16 mouse cellular contexts compared by ENCODE assay signal in genomic region chr13:112695526-112696240, GRCm38 (mm10). TPM values are rescaled to one million over a fixed set of nuclear protein-coding genes. Genes with fewer than 3 reads are reported as not detected.
A peak's percentile ranks its signal among the peaks of the same experiment; 100 is the strongest.
DNase-seq lines count a peak whose midpoint lies in the region; ATAC-seq and TF ChIP-seq lines count a peak whose summit lies in the region.
"Had no signal": no experiment of that assay in that cellular context is flagged by ENCODE, and none has a peak within 500 bp of the region (broad histone marks: within the 10 kb centered on the region; RNA-seq: fewer than 3 reads in every experiment).

No protein-coding gene starts in this region.

- H3K9me3 ChIP-seq in midbrain, embryonic 11.5 days (ENCODE audit: control insufficient read depth, low read length), result no peaks in the 10 kb centered on the region
- no peaks in the 10 kb centered on the region for H3K9me3 ChIP-seq in midbrain, embryonic 13.5 days
- no peaks in the 10 kb centered on the region for H3K9me3 ChIP-seq in MEL (replicated peaks; ENCODE audit: insufficient read depth, low read length)
- H3K9me3 ChIP-seq: heart, embryonic 15.5 days; intestine, embryonic 15.5 days had no signal

- WGBS in midbrain, embryonic 11.5 days, result 93% methylated on average over 8 of the region's 8 CpGs
- WGBS in midbrain, embryonic 13.5 days, result 96% methylated on average over 8 of the region's 8 CpGs
- 97% methylated on average over 8 of the region's 8 CpGs for WGBS in macrophage (ENCODE audit: missing documents)

- no peak for TF ChIP-seq RAD21 in MEL (IDR thresholded peaks at IDR 0.05; ENCODE audit: low read depth, low read length)

- no peak overlapping the region for H3K4me2 ChIP-seq in midbrain, embryonic 11.5 days
- no peak overlapping the region for H3K4me2 ChIP-seq in midbrain, embryonic 13.5 days (replicated peaks)
- H3K4me2 ChIP-seq: heart, embryonic 15.5 days; intestine, embryonic 15.5 days; lung, embryonic 14.5 days had no signal

- H3K79me2 ChIP-seq in MEL (ENCODE audit: control insufficient read depth, insufficient read depth, low read length, poor library complexity), result no peaks in the 10 kb centered on the region
- no peaks in the 10 kb centered on the region for H3K79me2 ChIP-seq in macrophage (ENCODE audit: inconsistent target)

- TF ChIP-seq CTCF in MEL (IDR thresholded peaks at IDR 0.05 in 2 of 3, conservative IDR thresholded peaks at IDR 0.05 in 1 of 3; ENCODE audit: control insufficient read depth in 1 of 3, insufficient read depth in 1 of 3, low read depth in 2 of 3, low read length in 3 of 3, poor library complexity in 1 of 3, severe bottlenecking in 1 of 3), result no peak

- TF ChIP-seq EP300 in MEL (IDR thresholded peaks at IDR 0.05; ENCODE audit: low read depth in 1 of 2, low read length in 2 of 2), result no peak

- no peak overlapping the region for H3K9ac ChIP-seq in midbrain, embryonic 11.5 days (ENCODE audit: low read length)
- H3K9ac ChIP-seq in midbrain, embryonic 13.5 days (replicated peaks), result no peak overlapping the region
- H3K9ac ChIP-seq in MEL (ENCODE audit: control insufficient read depth, low read depth, low read length, poor library complexity, severe bottlenecking), result no peak overlapping the region
- H3K9ac ChIP-seq: heart, embryonic 15.5 days; intestine, embryonic 15.5 days; lung, embryonic 14.5 days had no signal

- DNase-seq in midbrain, embryonic 11.5 days (ENCODE audit: low spot score, missing footprints), result peak; percentile 64
- DNase-seq in MEL (ENCODE audit: low read depth, low spot score), result peak; percentile 19
- DNase-seq in splenic B cell, adult 2 months (ENCODE audit: low read depth, low spot score), result peak; percentile 52
- no peak for DNase-seq in heart, adult 18-20 months
- DNase-seq in cerebellum, postnatal 25 days, result no peak
- DNase-seq: adrenal gland, adult 8-10 months; lung, embryonic 14.5 days; right cerebral cortex, adult 18-20 months; spleen, adult 18-20 months had no signal

- no peak for ATAC-seq in midbrain, embryonic 11.5 days (ENCODE audit: low FRiP score)
- no peak for ATAC-seq in midbrain, embryonic 13.5 days
- ATAC-seq: intestine, embryonic 15.5 days had no signal

- no peaks in the 10 kb centered on the region for H3K27me3 ChIP-seq in midbrain, embryonic 11.5 days (ENCODE audit: control insufficient read depth, insufficient read depth, low read length)
- H3K27me3 ChIP-seq in midbrain, embryonic 13.5 days, result no peaks in the 10 kb centered on the region
- no peaks in the 10 kb centered on the region for H3K27me3 ChIP-seq in MEL (ENCODE audit: control insufficient read depth in 1 of 2, insufficient read depth in 2 of 2, low read length in 2 of 2)
- H3K27me3 ChIP-seq in splenic B cell, adult 2 months (ENCODE audit: control insufficient read depth, insufficient read depth, low read length, poor library complexity, severe bottlenecking), result no peaks in the 10 kb centered on the region
- H3K27me3 ChIP-seq: heart, embryonic 15.5 days; intestine, embryonic 15.5 days had no signal

- no peak overlapping the region for H3K4me3 ChIP-seq in midbrain, embryonic 11.5 days (ENCODE audit: low read depth, low read length)
- no peak overlapping the region for H3K4me3 ChIP-seq in midbrain, embryonic 13.5 days (replicated peaks)
- H3K4me3 ChIP-seq in MEL (ENCODE audit: control insufficient read depth in 1 of 2, insufficient read depth in 1 of 2, low read depth in 2 of 2, low read length in 2 of 2), result no peak overlapping the region
- H3K4me3 ChIP-seq in macrophage (ENCODE audit: inconsistent target), result no peak overlapping the region
- H3K4me3 ChIP-seq: heart, embryonic 15.5 days; intestine, embryonic 15.5 days had no signal

- no peak overlapping the region for H3K27ac ChIP-seq in midbrain, embryonic 11.5 days (ENCODE audit: low read depth, low read length)
- H3K27ac ChIP-seq in midbrain, embryonic 13.5 days, result no peak overlapping the region
- H3K27ac ChIP-seq in MEL (ENCODE audit: control insufficient read depth, low read depth, low read length) (no peak overlapping the region), macrophage (peak overlapping the region; percentile 32)
- H3K27ac ChIP-seq: heart, embryonic 15.5 days; intestine, embryonic 15.5 days; kidney, postnatal 0 days had no signal

- no peak for TF ChIP-seq POLR2A in MEL (IDR thresholded peaks at IDR 0.05; ENCODE audit: control insufficient read depth in 1 of 2, insufficient read depth in 1 of 2, low read depth in 1 of 2, low read length in 2 of 2, poor library complexity in 1 of 2)

- H3K4me1 ChIP-seq in midbrain, embryonic 11.5 days (ENCODE audit: control insufficient read depth, insufficient read depth, low read length), result no peaks in the 10 kb centered on the region
- no peaks in the 10 kb centered on the region for H3K4me1 ChIP-seq in midbrain, embryonic 13.5 days (replicated peaks)
- peaks cover 0 to 4% of the 10 kb centered on the region in 2 experiments; a peak in 1 of 4 replicates for H3K4me1 ChIP-seq in MEL (ENCODE audit: control insufficient read depth in 1 of 2, insufficient read depth in 2 of 2, low read length in 2 of 2)
- H3K4me1 ChIP-seq: intestine, embryonic 15.5 days had no signal

- H3K36me3 ChIP-seq in midbrain, embryonic 11.5 days (ENCODE audit: control insufficient read depth, insufficient read depth, low read length), result peaks cover 2% of the 10 kb centered on the region; the same call in 1 of the 2 replicates
- H3K36me3 ChIP-seq in midbrain, embryonic 13.5 days, result peaks cover 37% of the 10 kb centered on the region
- peaks cover 4 to 9% of the 10 kb centered on the region in 2 experiments for H3K36me3 ChIP-seq in MEL (ENCODE audit: control insufficient read depth in 1 of 2, insufficient read depth in 2 of 2, low read length in 2 of 2)
- H3K36me3 ChIP-seq in macrophage (ENCODE audit: inconsistent target), result peaks cover 44% of the 10 kb centered on the region
- H3K36me3 ChIP-seq in splenic B cell, adult 2 months (ENCODE audit: control insufficient read depth, insufficient read depth, low read length, poor library complexity, severe bottlenecking), result peaks cover 13% of the 10 kb centered on the region; the same call in 1 of the 2 replicates

TF ChIP-seq in MEL, 35 proteins besides CTCF, POLR2A, EP300 and RAD21:
- TF ChIP-seq HCFC1 (IDR thresholded peaks at IDR 0.05; ENCODE audit: low read depth, low read length) (peak; percentile 23; the same call in 1 of the 2 replicates), ZKSCAN1 (IDR thresholded peaks at IDR 0.05; ENCODE audit: low read depth, low read length) (no peak), ELF1 (IDR thresholded peaks at IDR 0.05; ENCODE audit: low read depth, low read length) (peak; percentile 53; the same call in 1 of the 2 replicates)

RNA-seq across cellular contexts. Expression of gene Slc38a9, which starts 35.1 kb away (rescaled TPM):
- 19.8 and 20.2 TPM in 2 replicates for polyA plus RNA-seq in midbrain, embryonic 11.5 days (2014; fragmentation: Nextera tagmentation; extraction: Ambion mirVana)
- polyA plus RNA-seq in midbrain, embryonic 13.5 days (2015; fragmentation: Nextera tagmentation; extraction: Ambion mirVana), result 31.4 and 31.6 TPM in 2 replicates
- 11.9 and 14.1 TPM in 2 replicates for total RNA-seq in MEL (2012; rRNA removed)
- 10 to 100 TPM in 1 of 2 experiments, not detected in 1; 10.8 TPM for polyA plus RNA-seq in MEL (2012; ENCODE audit: insufficient read depth in 1 of 2, insufficient read length in 2 of 2, low read depth in 1 of 2, low replicate concordance in 2 of 2, missing spikeins in 1 of 2)
- 100 to 1,000 TPM in 18 of 26 experiments, 10 to 100 TPM in 8; 39.0 to 255 (median 165) TPM for total RNA-seq in macrophage (2018; cell fraction: chromatin; rRNA removed)
- 10 to 100 TPM in 25 of 26 experiments, 1 to 10 TPM in 1; 9.9 to 27.0 (median 16.5) TPM for total RNA-seq in macrophage (2018; cell fraction: cytosol; rRNA removed)
- total RNA-seq in macrophage (2018; cell fraction: nucleus; rRNA removed), result 100 to 1,000 TPM in 17 of 26 experiments, 10 to 100 TPM in 9; 56.2 to 248 (median 123) TPM
- polyA plus RNA-seq in macrophage (2018), result 7.7 to 23.0 TPM (median 15.2 TPM) in 3 replicates
- total RNA-seq in heart, adult 18-20 months (2021), result 1 to 10 TPM; 9.2 to 9.3 TPM

RNA-seq across cellular contexts. Expression of gene Ddx4, which starts 43.4 kb away (rescaled TPM):
- polyA plus RNA-seq in midbrain, embryonic 11.5 days (2014; fragmentation: Nextera tagmentation; extraction: Ambion mirVana), result 0.79 and 1.1 TPM in 2 replicates
- polyA plus RNA-seq in midbrain, embryonic 13.5 days (2015; fragmentation: Nextera tagmentation; extraction: Ambion mirVana), result 0.87 and 0.94 TPM in 2 replicates
- total RNA-seq in MEL (2012; rRNA removed), result 0.95 and 1.3 TPM in 2 replicates
- under 1 TPM in 1 of 2 experiments, not detected in 1; 0.31 TPM for polyA plus RNA-seq in MEL (2012; ENCODE audit: insufficient read depth in 1 of 2, insufficient read length in 2 of 2, low read depth in 1 of 2, low replicate concordance in 2 of 2, missing spikeins in 1 of 2)
- 1 to 10 TPM in 22 of 26 experiments, under 1 TPM in 4; 0.25 to 3.8 (median 1.7) TPM for total RNA-seq in macrophage (2018; cell fraction: chromatin; rRNA removed)
- total RNA-seq in macrophage (2018; cell fraction: cytosol; rRNA removed), result 1 to 10 TPM in 11 of 26 experiments, under 1 TPM in 15; 0.14 to 3.3 (median 0.50) TPM
- 1 to 10 TPM in 18 of 26 experiments, under 1 TPM in 8; 0.64 to 3.8 (median 1.2) TPM for total RNA-seq in macrophage (2018; cell fraction: nucleus; rRNA removed)
- 0.11 to 0.95 TPM (median 0.28 TPM) in 3 replicates for polyA plus RNA-seq in macrophage (2018)
- total RNA-seq in heart, adult 18-20 months (2021), result under 1 TPM in 1 of 2 experiments, not detected in 1; 0.07 TPM
- total RNA-seq: gastrocnemius, postnatal 4 days; liver, adult 2 months had no signal
- polyA plus RNA-seq: liver, adult 2 months had no signal

Comparison
In these comparisons a context has a peak if more than half of its experiments do, and no peak if none do; other contexts are left out.
1. DNase-seq: peak in midbrain, embryonic 11.5 days (single experiment), MEL (single experiment) and splenic B cell, adult 2 months (single experiment); none in heart, adult 18-20 months (0 of 2) and cerebellum, postnatal 25 days (0 of 2).